Mouse (Mus musculus) ES-E14 (cell line): ENCODE data around the gene Gabbr2.

ENCODE experiments used
- CHD2 ChIP-seq: IDR thresholded peaks from 2 replicates; pipeline ENCODE4 v1.6.1; 2014; ENCODE audit warnings: mild to moderate bottlenecking, low read depth, low read length, inconsistent platforms
- ZC3H11A ChIP-seq: IDR thresholded peaks from 2 replicates; pipeline ENCODE4 v1.6.1; 2012; ENCODE audit warnings: low read depth, mild to moderate bottlenecking, inconsistent platforms, low read length, borderline replicate concordance

DNA sequence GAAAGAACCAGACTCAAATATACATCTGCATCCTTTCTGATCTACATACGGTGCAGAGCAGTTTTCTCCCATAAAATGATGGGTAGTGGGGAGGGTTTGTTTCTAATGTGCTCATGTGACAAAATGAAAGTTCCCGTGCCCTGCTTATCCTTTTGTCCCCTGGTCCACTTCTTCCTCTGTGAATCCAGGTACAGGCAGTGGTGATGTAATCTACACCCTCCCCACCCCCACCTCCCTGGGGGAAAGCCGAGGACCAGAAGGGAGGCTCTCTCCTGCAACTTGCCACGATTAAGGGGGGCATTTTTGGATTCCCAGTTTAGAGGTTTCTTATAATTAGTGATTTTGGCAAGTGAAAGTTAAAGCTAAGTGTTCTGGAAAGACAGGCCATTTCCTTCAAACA lies 110.4 kb downstream of the Gabbr2 start:
- TF ChIP-seq ZC3H11A (no peak), CHD2 (no peak)
